Mouse (Mus musculus): ENCODE results near the gene a.

- TF ChIP-seq CTCF (IDR thresholded peaks at IDR 0.05; ENCODE audit: insufficient read depth, low read length) (no peak), POLR2A (IDR thresholded peaks at IDR 0.05; ENCODE audit: borderline replicate concordance, extremely low read depth, low read depth, low read length) (no peak)
Observed at GRCm38 (mm10) chr2:154941952-154942351, 150.8 kb downstream of the a start.
